Mouse (Mus musculus) heart, adult 18-20 months (tissue): ENCODE measurements around the gene Nkiras1. TPM values are rescaled to one million over a fixed set of nuclear protein-coding genes. Genes with fewer than 3 reads are reported as not detected.
A peak's percentile ranks its signal among the peaks of the same experiment; 100 is the strongest.
"Not testable (repeated sequence)": the region's sequence is repeated elsewhere in the genome, so short reads cannot be mapped to it uniquely, and the experiment has no call there.

Experiments
- DNase-seq, 2 experiments: peaks; one replicate each; pipeline ENCODE4 v3.0.0; 2021 to 2022; ENCODE audit warnings: mixed read lengths in 1 of 2
- long read RNA-seq, 2 experiments: library from polyadenylated mRNA; stranded (forward); transcript quantifications; one replicate each; pipeline ENCODE4 v2.0.0; 2021
- total RNA-seq, 2 experiments: library from RNA; stranded (reverse); gene quantifications; 2 replicates each; pipeline ENCODE4 v1.2.3; 2021

Gene Nkiras1
- total RNA-seq, result 10 to 100 TPM; 35.5 to 41.4 TPM
- long read RNA-seq, experiment 1, full-length matches to known transcripts, result 51 of 57 reads
- long read RNA-seq, experiment 1, partial matches to known transcripts, result 1 of 57 reads
- long read RNA-seq, experiment 1, other reads (novel, unspliced or antisense), result 5 of 57 reads
- long read RNA-seq, experiment 2, full-length matches to known transcripts, result 38 of 43 reads
- long read RNA-seq, experiment 2, partial matches to known transcripts, result 0 of 43 reads
- long read RNA-seq, experiment 2, other reads (novel, unspliced or antisense), result 5 of 43 reads

DNA sequence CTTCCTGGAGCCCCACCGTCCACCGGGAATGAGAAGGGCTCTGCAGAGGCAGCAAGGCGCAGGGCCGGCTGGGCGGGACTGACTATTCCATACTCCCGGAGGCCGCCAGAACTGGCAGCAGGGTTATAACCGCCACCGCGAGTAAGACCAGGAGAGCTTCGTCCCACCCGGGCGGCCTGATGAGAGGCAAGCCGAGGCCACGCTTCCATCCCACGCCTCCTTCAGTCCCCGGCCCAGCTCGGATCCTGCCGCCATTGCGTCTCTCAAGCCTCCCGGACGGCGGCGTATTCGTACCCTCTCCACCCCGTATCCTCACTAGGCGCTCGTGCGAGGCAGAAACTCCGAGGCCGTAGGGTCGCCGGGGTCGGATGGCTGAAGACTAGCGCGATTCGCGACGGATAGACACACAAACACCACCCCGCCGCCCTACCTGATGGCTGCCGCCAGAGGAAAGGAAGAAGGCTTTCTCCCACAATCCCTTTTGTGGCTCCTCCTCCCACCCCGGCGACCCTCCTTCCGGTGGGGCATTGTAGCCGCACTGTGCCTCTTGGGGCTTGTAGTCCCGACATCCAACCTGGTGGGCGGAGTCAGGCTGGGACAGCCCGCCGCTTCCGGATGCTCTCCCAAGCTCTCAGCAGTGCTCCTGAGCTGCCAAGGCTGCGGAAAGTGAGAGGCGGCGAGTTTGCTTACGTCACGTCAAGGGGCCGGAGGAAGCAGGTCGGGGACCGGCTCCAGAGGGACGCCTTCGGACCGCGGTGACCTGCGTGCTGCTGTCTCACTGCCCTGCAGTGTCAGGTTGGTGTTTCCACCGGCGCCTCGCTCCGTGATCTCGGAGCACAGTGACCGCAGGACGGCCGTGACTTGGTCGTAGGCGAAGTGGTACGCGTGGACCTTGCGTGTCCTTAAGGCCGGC, at the start of gene Nkiras1, which contains the start of gene Rpl15:
TSS of gene Nkiras1 (plus strand) at position 608 of the 913 bp plus-strand sequence.
TSS of gene Rpl15 (minus strand) at position 863 of the 913 bp plus-strand sequence.
- DNase-seq, result peak; percentile 98 to 100

GRCm38 (mm10) chr14:18221977-18222376, 49.0 kb upstream of the Nkiras1 start:
- no peak for DNase-seq

DNA sequence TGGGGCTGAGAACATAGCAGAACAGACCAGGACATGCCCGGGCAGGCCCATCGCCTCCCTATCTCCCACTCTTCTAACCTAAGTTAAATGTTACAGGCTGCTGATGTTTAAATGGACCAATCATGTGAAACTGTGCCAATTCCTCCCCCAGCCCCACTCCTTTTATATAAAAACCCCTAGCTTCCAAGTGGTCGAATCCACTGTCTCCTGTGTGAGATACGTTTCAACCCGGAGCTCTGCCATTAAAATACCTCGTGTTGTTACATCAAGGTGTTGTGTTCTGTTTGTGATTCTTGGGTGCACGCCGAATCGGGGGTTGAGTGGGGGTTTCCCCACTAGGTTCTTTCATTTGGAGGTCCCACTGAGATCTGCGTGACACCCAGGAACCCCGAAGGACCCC, 45.5 kb upstream of the Nkiras1 start:
- DNase-seq, result not testable (repeated sequence)

- peak in 1 of 2 experiments; percentile 34 for DNase-seq
These were observed 44.8 kb upstream of the Nkiras1 start for GRCm38 (mm10) chr14:18226181-18226580.

DNA sequence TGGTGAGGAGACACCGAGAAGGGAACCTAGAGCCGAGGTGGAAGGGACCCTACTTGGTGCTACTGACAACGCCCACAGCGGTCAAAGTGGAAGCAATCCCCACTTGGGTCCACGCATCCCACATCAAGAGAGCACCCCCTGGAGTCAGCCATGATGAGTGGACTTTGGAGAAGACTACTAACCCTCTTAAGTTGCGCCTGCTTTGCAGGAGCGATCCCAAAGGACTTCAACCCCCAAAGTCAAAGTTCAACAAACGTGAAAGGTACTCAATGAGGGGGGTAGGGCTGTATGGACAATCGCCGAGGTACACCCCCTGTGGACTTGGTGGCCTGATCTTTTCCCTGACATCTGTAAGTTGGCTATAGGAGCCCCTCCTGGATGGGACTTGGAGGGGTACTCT, 41.2 kb upstream of the Nkiras1 start:
- not testable (repeated sequence) for DNase-seq

- DNase-seq, result not testable (repeated sequence)
These were observed 39.1 kb upstream of the Nkiras1 start for GRCm38 (mm10) chr14:18231866-18232265.

DNA sequence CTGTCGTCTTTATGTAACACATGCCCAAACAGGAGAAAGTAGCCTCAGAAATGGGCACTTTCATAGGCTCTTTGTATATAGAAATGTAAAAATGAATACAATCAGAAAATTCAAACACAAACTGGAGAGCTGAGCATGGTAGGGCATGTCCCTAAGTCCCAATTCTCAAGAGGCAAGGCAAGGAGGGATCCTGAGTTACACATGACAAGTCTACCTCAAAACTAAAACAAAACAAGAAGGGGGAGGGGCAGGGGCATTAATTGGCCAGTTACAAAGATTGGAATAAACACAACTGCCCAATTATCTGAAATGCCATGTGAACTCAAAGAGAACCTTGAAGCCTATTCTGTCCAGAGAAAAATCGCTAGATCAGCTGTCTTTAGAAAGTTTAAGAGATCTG, 37.9 kb upstream of the Nkiras1 start:
- peak in 1 of 2 experiments; percentile 16 for DNase-seq

DNA sequence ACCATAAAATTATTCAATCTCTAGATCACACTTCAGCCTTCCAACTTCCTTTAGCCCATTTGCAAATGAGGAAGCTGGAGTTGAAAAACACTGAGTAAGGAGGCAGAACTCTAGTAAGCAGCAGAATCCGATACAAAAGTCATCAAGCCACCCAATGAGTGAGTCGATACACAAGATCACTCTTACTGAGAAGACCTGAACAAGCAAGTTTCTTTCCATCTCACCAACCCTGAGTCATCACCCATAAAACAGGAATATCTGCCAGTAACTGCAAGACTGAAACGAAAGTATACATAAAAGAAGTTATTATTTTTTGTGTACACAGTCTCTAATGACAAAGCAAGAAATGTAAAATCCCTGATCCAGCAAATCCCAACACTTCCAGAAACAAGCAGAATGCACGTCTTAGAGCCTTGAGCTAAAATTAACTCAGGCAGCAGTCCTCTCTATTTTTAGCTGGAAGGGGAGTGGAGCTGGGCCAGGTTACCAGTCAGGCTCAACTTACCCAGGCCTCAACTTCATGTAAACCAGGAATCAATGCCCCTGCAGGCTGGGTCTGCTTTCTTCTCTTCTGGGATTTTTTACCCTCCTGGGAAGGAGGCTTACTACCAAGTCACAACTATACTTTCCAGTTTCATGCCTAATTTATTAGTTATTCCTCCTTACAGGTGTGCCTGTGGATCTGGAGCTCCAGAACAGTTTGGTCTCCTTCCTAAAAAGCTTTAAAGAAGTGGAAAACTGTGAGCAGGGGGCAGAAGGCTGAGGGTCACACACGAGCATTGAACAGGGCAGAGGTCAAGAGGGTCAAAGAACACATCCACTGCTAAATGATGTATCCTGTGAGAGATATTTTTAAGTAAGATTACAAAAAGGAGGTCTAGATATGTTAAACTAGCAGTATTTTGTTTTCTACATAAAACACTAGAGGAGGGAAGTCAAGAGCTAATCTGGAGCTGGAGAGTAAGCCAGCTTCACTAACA, 36.7 kb upstream of the Nkiras1 start:
- DNase-seq, result peak; percentile 63 to 64

- DNase-seq, result peak in 1 of 2 experiments; percentile 12
These were observed 34.3 kb upstream of the Nkiras1 start for GRCm38 (mm10) chr14:18236496-18237235.

DNA sequence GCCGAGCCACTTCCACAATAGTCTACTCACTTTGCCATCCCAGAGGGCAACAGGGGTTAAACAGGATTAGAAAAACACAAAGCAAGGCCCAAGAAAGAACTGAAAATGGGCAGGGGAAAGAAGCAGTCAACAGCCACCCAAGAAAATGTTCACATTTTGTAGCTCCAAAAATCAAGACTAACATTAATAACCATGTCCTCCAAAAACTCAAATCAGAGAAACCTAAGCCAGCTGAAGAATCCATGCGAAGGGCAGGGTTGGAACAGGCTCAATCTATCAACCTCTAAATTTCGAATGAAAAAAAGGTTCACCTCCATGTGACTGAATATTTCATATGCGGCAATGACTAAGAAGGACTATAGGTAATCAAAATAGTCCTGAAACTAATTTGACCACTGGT, 33.6 kb upstream of the Nkiras1 start:
- peak in 1 of 2 experiments; percentile 17 for DNase-seq

DNA sequence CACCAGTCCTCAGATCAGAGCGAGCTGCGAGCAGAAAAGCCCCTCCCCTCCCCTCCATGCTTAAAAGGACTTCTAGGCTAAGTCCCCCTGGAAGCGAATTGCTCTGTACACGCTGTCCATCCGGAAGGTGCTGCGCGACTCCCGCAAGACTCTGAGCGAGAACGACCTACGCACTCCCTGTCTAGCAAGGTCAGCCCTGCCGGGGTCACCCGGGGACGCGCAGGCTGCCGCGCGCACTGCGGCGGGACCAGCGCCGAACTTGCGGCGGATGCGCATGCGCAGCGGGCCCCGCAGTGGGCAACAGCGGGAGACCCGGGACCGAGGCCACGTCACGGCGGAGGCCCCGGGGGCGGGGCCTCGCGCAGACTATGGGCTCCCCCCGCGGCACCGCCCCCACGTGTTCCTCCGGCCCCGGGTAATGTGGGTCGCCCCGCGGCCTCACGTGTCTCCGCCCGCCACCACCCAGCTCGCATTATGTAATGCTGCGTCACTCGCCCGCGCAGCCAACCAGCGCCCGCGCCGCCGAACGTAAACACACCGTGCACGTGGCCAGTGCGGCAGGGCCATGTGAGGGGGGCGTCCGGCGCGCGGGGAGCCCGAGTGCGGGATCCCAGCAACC, 32.7 kb upstream of the Nkiras1 start:
- peak; percentile 98 to 99 for DNase-seq

DNA sequence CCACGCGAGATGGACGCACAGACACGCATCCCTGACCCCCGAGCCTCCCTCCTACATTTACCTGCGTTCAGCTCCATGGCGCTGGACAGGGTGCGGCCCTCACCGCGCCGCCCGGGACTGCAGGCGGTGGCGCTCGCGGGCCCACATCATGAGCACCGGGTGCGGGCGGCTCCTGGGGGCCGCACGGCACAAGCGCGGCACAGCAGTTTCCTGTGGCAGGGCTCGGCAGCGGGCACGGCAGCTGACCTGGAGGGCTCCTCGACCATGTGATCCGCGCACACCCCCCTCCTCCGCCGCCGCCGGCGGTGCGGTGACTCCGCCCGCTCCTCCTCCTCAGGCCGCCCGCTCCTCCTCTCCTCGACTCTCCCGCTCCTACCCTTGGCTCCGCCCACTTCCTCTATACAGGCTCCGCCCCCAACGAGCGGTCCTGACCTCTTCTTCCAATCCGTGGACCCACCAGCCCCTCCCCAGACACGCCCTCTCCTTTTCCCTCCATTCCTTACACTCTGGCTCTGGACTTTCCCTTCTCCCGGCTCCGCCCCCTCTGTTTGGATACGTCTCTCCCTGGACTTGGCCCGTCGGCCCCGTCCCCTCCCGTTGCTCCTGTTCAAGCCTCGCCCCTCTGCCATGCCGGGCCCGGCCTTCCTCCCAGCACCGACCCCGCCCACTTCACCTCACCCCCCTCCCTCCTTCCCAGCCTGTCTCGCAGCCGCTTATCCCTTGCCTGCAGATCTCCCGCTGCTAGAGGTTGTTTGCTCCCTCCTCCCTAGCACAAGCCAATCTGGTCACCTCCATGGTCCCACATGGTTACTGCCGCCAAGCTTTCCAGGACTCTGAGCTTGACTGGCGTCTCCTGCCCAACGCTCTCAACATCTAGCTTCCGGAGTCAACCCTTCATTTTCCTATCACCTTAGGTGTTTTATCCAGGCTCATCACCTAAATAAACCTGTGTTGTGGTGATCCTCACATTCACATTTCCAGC, 31.9 kb upstream of the Nkiras1 start, which contains the start of gene Nr1d2:
TSS of gene Nr1d2 (minus strand) at position 378 of the 982 bp plus-strand sequence.
- peak; percentile 99 to 100 for DNase-seq

GRCm38 (mm10) chr14:18240132-18240531, 30.8 kb upstream of the Nkiras1 start:
- no peak for DNase-seq

- DNase-seq, result no peak
These were observed 29.1 kb upstream of the Nkiras1 start for GRCm38 (mm10) chr14:18241786-18242185.

GRCm38 (mm10) chr14:18242638-18243130, 28.3 kb upstream of the Nkiras1 start:
- DNase-seq, result no peak

DNA sequence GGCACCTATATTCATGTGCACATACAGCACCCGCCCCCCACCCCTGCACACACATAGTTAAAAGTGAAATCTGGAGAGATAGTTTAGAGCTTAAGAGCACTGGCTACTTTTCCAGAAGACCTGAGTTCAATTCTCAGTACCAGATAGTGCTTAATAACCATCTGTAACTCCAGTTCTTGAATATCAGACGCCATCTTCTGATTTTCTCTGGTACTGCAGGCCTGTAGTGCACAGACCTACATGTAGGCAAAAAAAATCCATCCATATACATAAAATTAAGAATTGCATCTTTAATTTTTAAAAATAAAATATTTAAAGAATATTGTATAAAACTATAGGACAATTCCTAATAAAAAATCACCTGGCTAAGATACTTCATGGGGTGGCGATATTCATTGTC, 9.7 kb upstream of the Nkiras1 start:
- no peak for DNase-seq

- peak; percentile 21 to 53 for DNase-seq
These were observed 7.5 kb upstream of the Nkiras1 start for GRCm38 (mm10) chr14:18263427-18263826.

DNA sequence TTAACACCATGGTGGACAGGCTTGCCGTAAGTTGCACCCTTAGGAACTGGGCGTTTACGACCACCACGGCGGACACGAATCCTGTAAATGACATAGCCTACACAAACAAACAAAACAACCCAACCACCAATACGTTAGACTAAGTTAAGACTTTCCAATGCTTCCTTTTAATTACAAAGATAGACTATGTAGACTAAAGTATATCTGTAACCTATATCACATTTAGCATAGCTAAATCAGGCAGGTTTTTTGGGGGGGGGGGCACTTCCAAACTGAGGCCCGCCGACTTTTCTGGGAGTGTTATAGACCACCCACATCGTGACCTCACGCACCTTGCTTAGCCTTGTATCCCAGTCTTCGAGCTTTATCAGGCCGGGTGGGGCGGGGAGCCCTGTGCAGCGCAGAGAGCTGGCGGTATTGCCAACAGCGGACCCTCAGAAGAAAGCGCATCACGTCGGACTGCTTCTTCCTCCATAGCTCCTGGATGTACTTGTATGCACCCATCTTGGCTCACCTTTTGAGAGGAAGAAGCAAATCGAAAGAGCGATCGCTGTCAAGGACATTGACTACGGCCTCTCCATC, 898 bp upstream of the Nkiras1 start:
- not testable (repeated sequence) for DNase-seq

GRCm38 (mm10) chr14:18271666-18272065, 730 bp downstream of the Nkiras1 start:
- DNase-seq, result no peak
